Comparison of ENCODE assay signal across 18 mouse cellular contexts in the genomic region with DNA sequence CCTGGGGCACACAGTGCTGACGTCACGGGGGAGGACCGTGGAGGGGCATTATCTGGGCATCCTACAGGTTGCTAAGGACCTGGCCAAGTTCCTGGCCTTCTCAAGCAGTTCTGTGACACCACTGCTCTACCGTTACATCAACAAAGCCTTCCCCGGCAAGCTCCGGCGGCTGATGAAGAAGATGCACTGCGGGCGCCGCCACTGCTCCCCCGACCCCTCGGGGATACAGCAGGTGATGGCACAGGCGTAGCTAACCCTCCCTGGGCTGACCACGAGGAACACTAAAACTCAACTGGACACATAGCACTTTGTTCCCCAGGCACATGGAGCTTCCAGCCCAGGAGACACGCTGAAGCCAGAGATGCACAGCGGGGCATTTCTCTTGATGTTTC. TPM values are rescaled to one million over a fixed set of nuclear protein-coding genes. Genes with fewer than 3 reads are reported as not detected.
"Had no signal": no experiment of that assay in that cellular context is flagged by ENCODE, and none has a peak within 500 bp of the region (broad histone marks: within the 10 kb centered on the region; RNA-seq: fewer than 3 reads in every experiment).

No protein-coding gene starts in this region.

- H3K27me3 ChIP-seq: kidney, embryonic 15.5 days; limb, embryonic 15.5 days; midbrain, embryonic 12.5 days had no signal

- DNase-seq: kidney, adult 2 months; lung, embryonic 14.5 days; lung, postnatal 10 days; lung, postnatal 4 days; right cerebral cortex, postnatal 14 days; thymus, postnatal 36 days had no signal

- H3K27ac ChIP-seq: kidney, embryonic 15.5 days; limb, embryonic 15.5 days; midbrain, embryonic 12.5 days had no signal

- H3K36me3 ChIP-seq: midbrain, embryonic 12.5 days had no signal

- ATAC-seq: intestine, embryonic 16.5 days; midbrain, embryonic 16.5 days had no signal

- H3K4me3 ChIP-seq: kidney, embryonic 15.5 days; limb, embryonic 15.5 days; midbrain, embryonic 12.5 days had no signal

- H3K9ac ChIP-seq: kidney, embryonic 15.5 days; limb, embryonic 15.5 days; lung, embryonic 14.5 days; midbrain, embryonic 12.5 days had no signal

- H3K4me2 ChIP-seq: kidney, embryonic 15.5 days; limb, embryonic 15.5 days; lung, embryonic 14.5 days; midbrain, embryonic 12.5 days had no signal

- H3K9me3 ChIP-seq: kidney, embryonic 15.5 days; limb, embryonic 15.5 days; midbrain, embryonic 12.5 days had no signal

RNA-seq across cellular contexts. Expression of gene C130050O18Rik, which starts 11.9 kb away (rescaled TPM):
- total RNA-seq: megakaryocyte-erythroid progenitor cell, adult 5-6 weeks had no signal

RNA-seq across cellular contexts. Expression of gene Gper1, which starts 29.8 kb away (rescaled TPM):
- total RNA-seq: megakaryocyte-erythroid progenitor cell, adult 5-6 weeks had no signal

RNA-seq across cellular contexts. Expression of gene Cyp2w1, which starts 40.8 kb away (rescaled TPM):
- total RNA-seq: layer of hippocampus, postnatal 10 days; left cerebral cortex, postnatal 14 days; megakaryocyte-erythroid progenitor cell, adult 5-6 weeks had no signal
- polyA plus RNA-seq: kidney, adult 2 months; limb, embryonic 11.5 days; lung, embryonic 14.5 days; midbrain, embryonic 16.5 days; neural tube, embryonic 14.5 days; spleen, adult 2 months; thymus, postnatal 0 days had no signal
